Mouse (Mus musculus) v-Abl transformed pro-B cells (cell line): Measurements from ENCODE around the gene Cc2d2b.

ENCODE experiments used
- in situ Hi-C, 2 experiments: fragments of 400-800 bp; cut with MboI; formaldehyde crosslinking; loops; one replicate each; pipeline ENCODE4 v1.15.1; 2025; ENCODE audit not compliant: unreplicated experiment in 2 of 2

Cc2d2b gene

GRCm38 (mm10) chr19:40748559-40748958 is at the start of gene Cc2d2b:
Gene Cc2d2b (plus strand): TSS chr19:40748753.
- in situ Hi-C loops: no loop called here

- in situ Hi-C loops: no loop called here
Observed at GRCm38 (mm10) chr19:40699816-40700215, 48.7 kb upstream of the Cc2d2b start.

GRCm38 (mm10) chr19:40702406-40702805 is 46.1 kb upstream of the Cc2d2b start:
- in situ Hi-C loops: no loop called here

- in situ Hi-C loops: loop anchor here in 1 of 2 experiments (10.0 kb wide), 1 partner anchor 58 kb away; no protein-coding TSS in a partner anchor
Observed at GRCm38 (mm10) chr19:40712889-40713628, 35.5 kb upstream of the Cc2d2b start.

- in situ Hi-C loops: loop anchor here in 1 of 2 experiments (10.0 kb wide), 1 partner anchor 60 kb away; no protein-coding TSS in a partner anchor
Observed at GRCm38 (mm10) chr19:40714700-40715099, 33.9 kb upstream of the Cc2d2b start.

- in situ Hi-C loops: loop anchor here in 1 of 2 experiments (10.0 kb wide), 1 partner anchor 62 kb away; no protein-coding TSS in a partner anchor
Observed at GRCm38 (mm10) chr19:40716981-40717380, 31.6 kb upstream of the Cc2d2b start.

GRCm38 (mm10) chr19:40719439-40720105 is 29.0 kb upstream of the Cc2d2b start:
- in situ Hi-C loops: loop anchor here (5.0 to 10.0 kb wide), 5 partner anchors 65 to 365 kb away; partner anchors contain the start of genes Entpd1 (in 2 of the 2), Tctn3 (in 2 of the 2) and Aldh18a1 (in 1 of the 2)

- in situ Hi-C loops: loop anchor here (5.0 to 10.0 kb wide), 4 partner anchors 108 to 366 kb away; partner anchors contain the start of genes Entpd1 (in 2 of the 2), Tctn3 (in 2 of the 2) and Aldh18a1 (in 1 of the 2)
Observed at GRCm38 (mm10) chr19:40720381-40720780, 28.2 kb upstream of the Cc2d2b start.

GRCm38 (mm10) chr19:40722137-40723038 is 26.2 kb upstream of the Cc2d2b start:
- in situ Hi-C loops: loop anchor here (5.0 to 10.0 kb wide), 4 partner anchors 110 to 368 kb away; partner anchors contain the start of genes Entpd1 (in 2 of the 2), Tctn3 (in 2 of the 2) and Aldh18a1 (in 1 of the 2)

- in situ Hi-C loops: loop anchor here (5.0 to 10.0 kb wide), 4 partner anchors 111 to 369 kb away; partner anchors contain the start of genes Entpd1 (in 2 of the 2), Tctn3 (in 2 of the 2) and Aldh18a1 (in 1 of the 2)
Observed at GRCm38 (mm10) chr19:40723516-40723915, 25.0 kb upstream of the Cc2d2b start.

- in situ Hi-C loops: loop anchor here in 1 of 2 experiments (10.0 kb wide), 1 partner anchor 371 kb away; no protein-coding TSS in a partner anchor
Observed at GRCm38 (mm10) chr19:40726148-40726547, 22.4 kb upstream of the Cc2d2b start.

- in situ Hi-C loops: loop anchor here in 1 of 2 experiments (10.0 kb wide), 1 partner anchor 372 kb away; no protein-coding TSS in a partner anchor
Observed at GRCm38 (mm10) chr19:40726614-40727013, 21.9 kb upstream of the Cc2d2b start.

- in situ Hi-C loops: loop anchor here in 1 of 2 experiments (10.0 kb wide), 1 partner anchor 373 kb away; no protein-coding TSS in a partner anchor
Observed at GRCm38 (mm10) chr19:40728213-40728612, 20.3 kb upstream of the Cc2d2b start.

- in situ Hi-C loops: loop anchor here in 1 of 2 experiments (10.0 kb wide), 1 partner anchor 374 kb away; no protein-coding TSS in a partner anchor
Observed at GRCm38 (mm10) chr19:40728732-40729420, 19.7 kb upstream of the Cc2d2b start.

- in situ Hi-C loops: loop anchor here in 1 of 2 experiments (5.0 to 10.0 kb wide), 2 partner anchors 346 to 1769 kb away; no protein-coding TSS in a partner anchor
Observed at GRCm38 (mm10) chr19:40733409-40733808, 15.1 kb upstream of the Cc2d2b start.

- in situ Hi-C loops: loop anchor here in 1 of 2 experiments (5.0 to 10.0 kb wide), 2 partner anchors 347 to 1769 kb away; no protein-coding TSS in a partner anchor
Observed at GRCm38 (mm10) chr19:40733849-40734248, 14.7 kb upstream of the Cc2d2b start.

GRCm38 (mm10) chr19:40736680-40737512 is 11.7 kb upstream of the Cc2d2b start:
- in situ Hi-C loops: loop anchor here in 1 of 2 experiments (10.0 kb wide), 1 partner anchor 1772 kb away; no protein-coding TSS in a partner anchor

GRCm38 (mm10) chr19:40737613-40738012 is 10.9 kb upstream of the Cc2d2b start:
- in situ Hi-C loops: loop anchor here in 1 of 2 experiments (10.0 kb wide), 1 partner anchor 1773 kb away; no protein-coding TSS in a partner anchor
